Mouse (Mus musculus) embryonic facial prominence, embryonic 13.5 days (tissue): ENCODE results near the gene Mettl24. TPM values are rescaled to one million over a fixed set of nuclear protein-coding genes. Genes with fewer than 3 reads are reported as not detected.

Experiments
- ATAC-seq: fragments of 200-750 bp; cut with Nextera tagmentation; 2 replicates; pipeline ENCODE4 v1.8.0; 2017; ENCODE audit warnings: low read depth; ENCODE audit not compliant: insufficient number of reproducible peaks, insufficient read depth, low FRiP score, low TSS enrichment
- H3K27ac ChIP-seq: fragments of 300-500 bp; sonication (generic); 2 replicates; pipeline ENCODE4 v1.5.1; 2015; ENCODE audit warnings: moderate library complexity, mild to moderate bottlenecking, inconsistent platforms
- H3K27me3 ChIP-seq: fragments of 300-500 bp; sonication (generic); 2 replicates; pipeline ENCODE4 v1.6.1; 2015; ENCODE audit warnings: mild to moderate bottlenecking, inconsistent platforms
- H3K36me3 ChIP-seq: fragments of 300-500 bp; sonication (generic); 2 replicates; pipeline ENCODE4 v1.6.1; 2015; ENCODE audit warnings: mild to moderate bottlenecking, inconsistent platforms
- H3K4me1 ChIP-seq: fragments of 300-500 bp; sonication (generic); 2 replicates; pipeline ENCODE4 v1.6.1; 2015; ENCODE audit warnings: inconsistent platforms
- H3K4me2 ChIP-seq: fragments of 300-500 bp; sonication (generic); 2 replicates; pipeline ENCODE4 v1.6.1; 2015; ENCODE audit warnings: moderate library complexity, mild to moderate bottlenecking, inconsistent platforms
- H3K4me3 ChIP-seq: fragments of 300-500 bp; sonication (generic); 2 replicates; pipeline ENCODE4 v1.5.1; 2015; ENCODE audit warnings: mild to moderate bottlenecking, inconsistent platforms
- H3K9ac ChIP-seq: fragments of 300-500 bp; sonication (generic); 2 replicates; pipeline ENCODE4 v1.6.1; 2015; ENCODE audit warnings: mild to moderate bottlenecking, inconsistent platforms
- H3K9me3 ChIP-seq: fragments of 300-500 bp; sonication (generic); 2 replicates; pipeline ENCODE4 v1.6.1; 2016; ENCODE audit warnings: inconsistent platforms
- WGBS: fragments of 180-500 bp; shearing (Covaris S2); methylation state at CpG from one replicate; pipeline ENCODE4 v1.1.7; 2015; ENCODE audit warnings: mixed read lengths; 5-methylcytosine and 5-hydroxymethylcytosine counted together
- polyA plus RNA-seq: library from polyadenylated mRNA; unstranded; fragments of >200 nt; fragmentation: Nextera tagmentation; extraction: Ambion mirVana; gene quantifications from 2 replicates; pipeline ENCODE4 v1.2.1, GENCODE M21; 2015

Mettl24 gene
- polyA plus RNA-seq, 1 experiment from 2014 or later: 2.0 TPM

DNA sequence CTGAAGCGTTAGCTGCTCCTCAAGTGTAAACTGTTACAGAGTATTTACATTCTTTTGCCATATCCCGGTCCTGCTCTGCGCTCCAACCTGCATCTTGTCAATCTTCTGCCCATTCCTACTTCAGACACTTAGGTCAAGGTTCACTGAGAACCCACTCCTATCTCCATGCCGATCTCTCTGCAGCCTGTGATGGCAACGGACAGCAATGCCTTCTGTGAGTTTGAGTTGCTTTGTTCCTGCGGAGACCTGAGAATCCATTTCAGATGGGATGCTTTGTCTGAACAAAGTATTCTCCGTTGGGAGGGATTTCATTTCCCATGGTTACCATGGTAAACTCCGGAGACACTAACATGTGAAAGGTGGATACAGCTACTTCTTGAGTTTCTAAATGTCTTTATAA, 2.6 kb downstream of the Mettl24 start:
- peaks cover 6% of the 10 kb centered on the region; the same call in 1 of the 2 replicates for H3K4me1 ChIP-seq
- 41% methylated on average over 8 of the region's 8 CpGs for WGBS
- ATAC-seq: no peak
- H3K9me3 ChIP-seq: no peaks in the 10 kb centered on the region; the same call in 1 of the 2 replicates
- no peak overlapping the region for H3K27ac ChIP-seq
- H3K9ac ChIP-seq: no peak overlapping the region
- H3K4me2 ChIP-seq: no peak overlapping the region
- H3K27me3 ChIP-seq: peaks cover 4% of the 10 kb centered on the region; the same call in 1 of the 2 replicates
- no peak overlapping the region for H3K4me3 ChIP-seq
- H3K36me3 ChIP-seq: no peaks in the 10 kb centered on the region

DNA sequence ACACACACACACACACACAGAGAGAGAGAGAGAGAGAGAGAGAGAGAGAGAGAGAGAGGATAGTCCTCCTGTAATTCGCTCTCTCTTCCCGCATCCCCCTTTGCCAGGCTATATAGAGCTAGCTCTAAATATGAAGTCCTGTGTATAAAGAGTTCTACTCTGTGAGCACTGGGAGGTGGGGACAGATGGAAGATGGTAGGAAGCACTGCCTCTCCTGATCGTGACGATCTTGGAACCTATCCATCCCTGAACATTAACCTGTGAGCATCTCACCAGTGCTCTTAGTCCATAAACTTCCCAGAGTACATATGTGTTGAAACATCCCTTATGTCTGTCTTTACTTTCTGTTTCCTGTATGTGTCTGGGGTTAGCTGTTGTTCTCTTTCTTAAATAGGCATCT, 3.9 kb downstream of the Mettl24 start:
- 86% methylated on average over 4 of the region's 4 CpGs for WGBS

DNA sequence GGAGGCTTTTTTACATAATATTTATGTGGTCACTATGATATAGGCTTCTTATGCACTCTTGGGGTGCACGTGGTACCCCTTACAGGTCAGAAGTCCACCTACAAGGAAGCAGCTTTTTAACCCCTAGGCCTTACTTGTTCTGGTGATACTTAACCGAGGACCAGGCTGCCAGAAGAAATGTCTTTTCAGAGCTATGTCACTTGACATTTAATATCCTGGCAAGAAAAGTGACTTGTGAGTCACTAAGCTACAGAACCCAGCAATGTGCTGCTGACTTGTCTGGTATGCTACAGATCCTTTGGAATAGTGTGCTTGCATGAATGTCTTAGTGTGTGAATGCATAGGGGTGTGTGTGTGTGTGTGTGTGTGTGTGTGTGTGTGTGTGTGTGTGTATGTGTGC, 4.3 kb downstream of the Mettl24 start:
- WGBS: 64% methylated on average over 2 of the region's 2 CpGs
- Histone ChIP-seq H3K4me2 (no peak overlapping the region), H3K4me3 (no peak overlapping the region), H3K27ac (no peak overlapping the region), H3K9me3 (no peaks in the 10 kb centered on the region; the same call in 1 of the 2 replicates), H3K36me3 (no peaks in the 10 kb centered on the region), H3K9ac (no peak overlapping the region), H3K27me3 (peaks cover 4% of the 10 kb centered on the region; the same call in 1 of the 2 replicates), H3K4me1 (peaks cover 6% of the 10 kb centered on the region; the same call in 1 of the 2 replicates)
- no peak for ATAC-seq

More for the DNA sequence above, 3.9 kb downstream of the Mettl24 start:
- Histone ChIP-seq H3K9ac (no peak overlapping the region), H3K4me1 (peaks cover 6% of the 10 kb centered on the region; the same call in 1 of the 2 replicates), H3K4me3 (no peak overlapping the region), H3K9me3 (no peaks in the 10 kb centered on the region; the same call in 1 of the 2 replicates), H3K36me3 (no peaks in the 10 kb centered on the region), H3K4me2 (no peak overlapping the region), H3K27me3 (peaks cover 4% of the 10 kb centered on the region; the same call in 1 of the 2 replicates), H3K27ac (no peak overlapping the region)
- no peak for ATAC-seq

DNA sequence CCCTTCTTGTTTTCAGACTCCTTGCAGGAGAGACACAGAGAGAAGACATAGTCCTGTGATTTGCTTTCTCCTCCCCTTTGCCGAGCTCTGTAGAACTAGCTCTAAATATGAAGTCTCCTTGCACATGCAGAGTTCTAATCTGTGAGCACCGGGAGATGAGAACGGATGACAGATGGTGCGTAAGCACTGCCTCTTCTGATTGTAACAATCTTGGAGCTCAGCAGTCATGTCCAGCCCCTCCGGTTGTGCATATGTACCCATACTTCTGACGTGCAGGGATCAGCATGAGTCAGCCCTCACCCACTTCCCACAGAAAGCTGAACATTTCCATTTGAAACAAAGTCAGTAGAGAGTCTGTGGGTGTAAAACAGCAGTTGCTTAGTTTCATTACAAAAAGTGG, 5.2 kb downstream of the Mettl24 start:
- no peak for ATAC-seq
- Histone ChIP-seq H3K9me3 (no peaks in the 10 kb centered on the region; the same call in 1 of the 2 replicates), H3K27me3 (peaks cover 4% of the 10 kb centered on the region; the same call in 1 of the 2 replicates), H3K36me3 (no peaks in the 10 kb centered on the region), H3K4me1 (peaks cover 6% of the 10 kb centered on the region; the same call in 1 of the 2 replicates), H3K9ac (no peak overlapping the region), H3K4me2 (no peak overlapping the region), H3K27ac (no peak overlapping the region), H3K4me3 (no peak overlapping the region)
- 80% methylated on average over 6 of the region's 6 CpGs for WGBS

DNA sequence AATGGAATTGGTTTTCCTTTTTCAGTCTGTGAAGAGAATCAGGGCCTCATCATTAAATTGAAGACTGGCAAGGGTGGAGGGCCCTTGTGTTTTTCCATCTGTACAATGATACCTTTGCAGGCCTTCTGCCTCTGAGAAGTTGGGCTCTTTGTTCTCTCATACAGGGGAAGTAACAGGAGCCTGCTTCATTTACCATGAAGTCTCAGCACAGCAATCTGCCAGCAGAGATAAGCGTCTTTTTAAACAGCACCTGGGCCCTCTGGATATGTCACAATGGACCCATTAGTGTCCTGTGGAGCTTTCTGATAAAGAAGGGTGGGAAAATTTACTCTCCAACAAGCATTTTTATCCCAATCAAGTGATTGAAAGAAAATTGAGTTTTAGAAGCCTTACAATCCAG, 5.8 kb downstream of the Mettl24 start:
- 41% methylated on average over 1 of the region's 1 CpGs for WGBS
- Histone ChIP-seq H3K4me1 (peaks cover 3% of the 10 kb centered on the region; the same call in 1 of the 2 replicates), H3K4me2 (no peak overlapping the region), H3K9ac (no peak overlapping the region), H3K9me3 (no peaks in the 10 kb centered on the region; the same call in 1 of the 2 replicates), H3K4me3 (no peak overlapping the region), H3K27ac (no peak overlapping the region), H3K36me3 (no peaks in the 10 kb centered on the region), H3K27me3 (peaks cover 4% of the 10 kb centered on the region; the same call in 1 of the 2 replicates)
- ATAC-seq: no peak

DNA sequence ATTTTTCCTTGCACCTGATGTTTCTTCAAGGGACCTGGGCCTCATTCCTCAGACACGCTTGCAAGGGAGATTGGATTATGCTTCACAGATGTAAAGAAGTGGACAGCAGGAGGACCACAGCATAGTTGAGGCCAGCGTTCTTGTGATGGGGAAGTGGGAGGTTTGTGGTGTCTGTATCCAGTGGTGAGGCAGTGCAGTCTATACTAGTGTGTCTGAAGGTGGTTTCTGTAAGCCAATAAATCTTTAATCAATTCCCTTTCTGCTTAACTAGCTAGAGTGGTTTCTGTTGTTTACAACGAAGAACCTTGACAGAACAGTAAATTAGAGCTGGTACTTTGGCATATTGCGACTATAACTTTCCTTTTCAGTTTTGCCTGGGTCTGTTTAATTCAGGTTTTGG, 15.6 kb downstream of the Mettl24 start:
- no peak overlapping the region for H3K9ac ChIP-seq
- no peak overlapping the region for H3K4me3 ChIP-seq
- no peaks in the 10 kb centered on the region for H3K36me3 ChIP-seq
- no peak for ATAC-seq
- no peak overlapping the region for H3K27ac ChIP-seq
- H3K4me1 ChIP-seq: no peaks in the 10 kb centered on the region
- WGBS: 75% methylated on average over 4 of the region's 4 CpGs
- peaks cover 4% of the 10 kb centered on the region; the same call in 1 of the 2 replicates for H3K9me3 ChIP-seq
- H3K27me3 ChIP-seq: no peaks in the 10 kb centered on the region
- no peak overlapping the region for H3K4me2 ChIP-seq

DNA sequence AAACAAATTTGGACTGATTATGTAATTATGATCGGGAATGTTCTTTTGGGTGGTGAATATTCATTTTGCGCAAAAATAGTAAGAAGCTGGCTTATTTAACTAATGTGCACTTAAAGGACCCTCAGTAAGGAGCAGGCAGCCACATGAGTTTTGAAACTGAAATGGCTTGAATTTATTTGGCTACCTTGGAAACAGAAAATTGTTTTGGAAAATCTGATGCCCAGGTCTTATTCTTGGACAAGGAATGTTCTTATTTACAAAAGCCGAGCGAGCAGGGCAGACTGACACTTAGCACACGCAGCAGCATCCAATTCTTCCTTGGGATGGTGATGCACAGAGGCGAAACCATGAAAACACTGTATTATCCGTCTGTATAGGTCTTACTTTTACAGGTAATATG, 28.0 kb downstream of the Mettl24 start:
- H3K36me3 ChIP-seq: no peaks in the 10 kb centered on the region
- no peak for ATAC-seq
- no peak overlapping the region for H3K4me2 ChIP-seq
- no peak overlapping the region for H3K4me3 ChIP-seq
- H3K9ac ChIP-seq: no peak overlapping the region
- no peaks in the 10 kb centered on the region for H3K27me3 ChIP-seq
- H3K4me1 ChIP-seq: peaks cover 4% of the 10 kb centered on the region; the same call in 1 of the 2 replicates
- no peak overlapping the region for H3K27ac ChIP-seq
- 73% methylated on average over 7 of the region's 7 CpGs for WGBS
- no peaks in the 10 kb centered on the region for H3K9me3 ChIP-seq

DNA sequence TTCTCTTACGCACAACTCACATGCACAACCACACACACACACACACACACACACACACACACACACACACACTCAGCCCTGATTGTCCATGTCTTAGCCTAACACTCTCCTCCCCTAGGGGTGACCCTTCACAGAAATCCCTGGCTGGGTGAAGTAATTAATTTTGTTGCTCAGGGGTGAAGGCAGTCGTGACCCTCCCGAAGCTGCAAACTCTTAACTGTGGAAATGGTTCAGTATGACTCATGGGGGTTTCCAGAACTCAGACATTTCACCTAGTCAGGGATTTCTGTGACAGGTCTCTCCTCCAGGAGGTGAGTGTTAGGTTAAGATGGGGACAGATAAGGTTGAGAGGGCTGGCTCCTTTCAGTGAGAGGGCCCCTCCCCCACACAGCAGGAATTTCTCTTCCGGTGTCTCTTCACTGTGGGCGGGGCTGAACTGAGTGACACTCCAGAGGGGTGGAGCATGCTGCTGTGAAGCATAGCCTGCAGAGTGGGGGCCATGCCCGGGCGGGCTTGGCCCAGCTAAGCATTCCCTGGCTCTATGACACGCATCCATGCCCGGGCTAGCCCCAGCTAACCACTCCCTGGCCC, 30.0 kb downstream of the Mettl24 start:
- 0 out of 2 replicates have a peak, but pooled peaks have one; percentile 32 for ATAC-seq
- Histone ChIP-seq H3K9me3 (no peaks in the 10 kb centered on the region), H3K27ac (no peak overlapping the region), H3K9ac (no peak overlapping the region), H3K4me3 (no peak overlapping the region), H3K27me3 (no peaks in the 10 kb centered on the region), H3K4me2 (no peak overlapping the region), H3K36me3 (no peaks in the 10 kb centered on the region), H3K4me1 (peaks cover 9% of the 10 kb centered on the region)
- 38% methylated on average over 9 of the region's 9 CpGs for WGBS

DNA sequence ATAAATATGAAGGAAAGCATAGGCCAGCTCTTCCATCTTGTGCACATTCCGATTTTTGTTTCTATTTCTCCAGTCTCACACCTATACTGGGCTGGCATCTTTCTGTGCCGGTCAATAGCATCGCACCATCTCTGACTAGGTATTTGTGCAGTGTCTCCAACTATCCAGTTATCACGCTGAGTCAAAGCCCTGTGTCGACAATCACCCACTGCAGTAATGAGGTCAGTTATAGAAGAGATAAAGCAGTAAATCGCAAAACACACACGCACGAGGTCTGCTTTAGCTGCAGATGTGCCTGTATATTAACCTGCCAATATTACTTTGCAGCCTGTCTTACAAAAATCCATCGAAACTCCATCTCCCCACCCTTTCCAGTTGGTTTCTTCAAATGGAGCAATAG, 30.7 kb downstream of the Mettl24 start:
- no peaks in the 10 kb centered on the region for H3K27me3 ChIP-seq
- no peaks in the 10 kb centered on the region for H3K9me3 ChIP-seq
- ATAC-seq: no peak
- no peak overlapping the region for H3K9ac ChIP-seq
- H3K27ac ChIP-seq: no peak overlapping the region
- H3K36me3 ChIP-seq: no peaks in the 10 kb centered on the region
- no peak overlapping the region for H3K4me2 ChIP-seq
- WGBS: 95% methylated on average over 9 of the region's 9 CpGs
- H3K4me1 ChIP-seq: peaks cover 9% of the 10 kb centered on the region
- no peak overlapping the region for H3K4me3 ChIP-seq

DNA sequence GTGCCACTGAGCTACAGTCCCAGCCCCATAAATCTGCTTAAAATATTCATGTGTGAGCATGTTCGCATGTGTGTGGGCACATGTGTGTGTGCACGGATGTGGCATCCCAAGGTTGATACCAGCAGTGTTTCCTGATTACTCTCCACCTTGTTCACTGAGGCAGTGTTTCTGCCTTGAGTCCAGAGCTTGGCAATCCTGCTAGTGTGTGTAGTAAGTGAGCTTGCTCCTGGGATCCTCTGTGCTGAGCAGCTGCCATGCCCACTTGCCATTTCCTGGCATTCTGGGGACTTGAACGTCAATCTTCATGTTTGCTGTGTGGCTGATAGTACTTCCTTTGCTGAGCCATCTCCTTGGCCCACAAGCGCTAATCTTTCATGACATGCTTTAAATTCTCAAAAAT, 32.1 kb downstream of the Mettl24 start:
- Histone ChIP-seq H3K27ac (no peak overlapping the region), H3K9ac (no peak overlapping the region), H3K4me1 (peaks cover 17% of the 10 kb centered on the region), H3K4me3 (no peak overlapping the region), H3K4me2 (no peak overlapping the region), H3K27me3 (no peaks in the 10 kb centered on the region), H3K36me3 (no peaks in the 10 kb centered on the region), H3K9me3 (no peaks in the 10 kb centered on the region)
- no peak for ATAC-seq
- WGBS: 88% methylated on average over 4 of the region's 4 CpGs

DNA sequence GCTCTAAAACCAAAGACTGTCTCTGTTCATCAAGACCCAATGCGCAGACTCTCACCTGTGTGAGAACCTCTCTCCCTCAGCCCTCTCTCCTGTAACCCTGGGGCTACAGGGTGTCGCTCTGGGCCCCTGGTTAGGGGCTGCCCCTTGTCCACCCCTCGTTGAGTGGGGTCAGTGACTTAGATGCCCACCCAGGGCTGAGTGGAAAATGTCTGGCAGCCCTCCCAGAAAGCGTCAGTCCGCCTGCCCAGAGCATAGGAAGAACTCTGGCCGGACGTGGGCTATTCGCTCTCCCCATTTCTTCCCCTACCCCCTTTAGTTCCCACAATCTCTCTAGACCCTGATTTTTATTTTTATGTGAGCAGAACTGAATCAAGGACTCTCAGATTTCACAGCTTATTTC, 33.2 kb downstream of the Mettl24 start:
- Histone ChIP-seq H3K4me3 (no peak overlapping the region), H3K27me3 (no peaks in the 10 kb centered on the region), H3K27ac (no peak overlapping the region), H3K4me1 (peaks cover 27% of the 10 kb centered on the region), H3K4me2 (no peak overlapping the region), H3K9me3 (no peaks in the 10 kb centered on the region), H3K36me3 (no peaks in the 10 kb centered on the region), H3K9ac (no peak overlapping the region)
- ATAC-seq: no peak
- 73% methylated on average over 8 of the region's 8 CpGs for WGBS

DNA sequence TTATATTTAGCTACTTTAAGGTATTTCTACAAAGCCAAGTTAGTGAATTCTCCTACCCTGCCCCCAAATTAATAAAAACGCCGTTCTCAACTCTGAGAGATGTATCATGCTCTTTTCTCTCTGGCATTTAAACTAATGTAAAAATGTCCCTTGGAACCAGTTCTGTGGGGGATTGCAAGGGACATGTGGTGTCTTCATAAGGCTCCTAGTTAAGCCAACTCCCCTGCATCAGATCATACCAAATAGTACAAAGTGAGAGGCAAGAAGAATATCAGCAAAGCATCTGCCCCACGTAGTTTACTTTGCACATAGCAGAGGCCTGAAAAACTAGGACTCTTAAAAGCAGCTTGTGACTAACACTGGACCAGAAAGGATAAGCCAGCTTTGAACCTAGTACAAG, 33.6 kb downstream of the Mettl24 start:
- Histone ChIP-seq H3K27ac (no peak overlapping the region), H3K4me1 (peaks cover 29% of the 10 kb centered on the region), H3K9ac (no peak overlapping the region), H3K4me2 (no peak overlapping the region), H3K4me3 (no peak overlapping the region), H3K9me3 (no peaks in the 10 kb centered on the region), H3K27me3 (no peaks in the 10 kb centered on the region), H3K36me3 (no peaks in the 10 kb centered on the region)
- no peak for ATAC-seq
- 70% methylated on average over 3 of the region's 3 CpGs for WGBS
